Mouse (Mus musculus) ES-Bruce4 (cell line): ENCODE results near the gene Akap8l. TPM values are rescaled to one million over a fixed set of nuclear protein-coding genes. Genes with fewer than 3 reads are reported as not detected.

Source experiments
- H3K27ac ChIP-seq: 2 replicates; pipeline ENCODE4 v1.5.1; 2012; ENCODE audit warnings: low read length, inconsistent platforms; ENCODE audit not compliant: insufficient read depth
- H3K27me3 ChIP-seq: 2 replicates; pipeline ENCODE4 v1.6.1; 2012; ENCODE audit warnings: mild to moderate bottlenecking, low read length, inconsistent platforms; ENCODE audit not compliant: control insufficient read depth, poor library complexity, insufficient read depth, severe bottlenecking
- H3K36me3 ChIP-seq: 2 replicates; pipeline ENCODE4 v1.6.1; 2012; ENCODE audit warnings: inconsistent platforms, mild to moderate bottlenecking, low read length, moderate library complexity; ENCODE audit not compliant: control insufficient read depth, poor library complexity, insufficient read depth, severe bottlenecking
- H3K4me1 ChIP-seq: one replicate; pipeline ENCODE4 v1.8.1; 2011; ENCODE audit warnings: low read length; ENCODE audit not compliant: control insufficient read depth, insufficient read depth
- H3K4me3 ChIP-seq: 2 replicates; pipeline ENCODE4 v1.5.1; 2011; ENCODE audit warnings: low read depth, mild to moderate bottlenecking, low read length
- H3K9ac ChIP-seq: 2 replicates; pipeline ENCODE4 v1.6.1; 2012; ENCODE audit warnings: low read depth, mild to moderate bottlenecking, inconsistent platforms; ENCODE audit not compliant: poor library complexity, severe bottlenecking
- H3K9me3 ChIP-seq: replicated peaks from 2 replicates; pipeline ENCODE4 v1.6.1; 2012; ENCODE audit warnings: mild to moderate bottlenecking, low read length, inconsistent platforms; ENCODE audit not compliant: control insufficient read depth, poor library complexity, insufficient read depth, severe bottlenecking
- CTCF ChIP-seq: IDR thresholded peaks from one replicate; pipeline ENCODE4 v1.8.1; 2011; ENCODE audit warnings: low read depth, low read length
- EP300 ChIP-seq: IDR thresholded peaks from 2 replicates; pipeline ENCODE4 v1.6.1; 2011; ENCODE audit warnings: low read depth, low read length; ENCODE audit not compliant: insufficient read depth
- POLR2A ChIP-seq: IDR thresholded peaks from one replicate; pipeline ENCODE4 v1.8.1; 2011; ENCODE audit warnings: low read length; ENCODE audit not compliant: insufficient read depth
- polyA plus RNA-seq: library from polyadenylated mRNA; stranded (reverse); fragments of >200 nt; gene quantifications from 2 replicates; pipeline ENCODE4 v1.2.4, GENCODE M21; 2011; ENCODE audit warnings: low read depth; ENCODE audit not compliant: missing spikeins, insufficient read depth, insufficient read length

Akap8l gene
- polyA plus RNA-seq, 1 experiment = 67.7 TPM

- TF ChIP-seq EP300 = 0 out of 2 replicates have a peak, but pooled peaks have one; percentile 39
- peak; percentile 18 for TF ChIP-seq POLR2A
- no peak for TF ChIP-seq CTCF
- peak overlapping the region; percentile 66 for H3K4me3 ChIP-seq
- H3K36me3 ChIP-seq = peaks cover 23% of the 10 kb centered on the region
- H3K9me3 ChIP-seq = no peaks in the 10 kb centered on the region
- peak overlapping the region; percentile 53 for H3K9ac ChIP-seq
- H3K27ac ChIP-seq = peak overlapping the region; percentile 70
- H3K27me3 ChIP-seq = no peaks in the 10 kb centered on the region
- H3K4me1 ChIP-seq = no peaks in the 10 kb centered on the region
Measured at GRCm38 (mm10) chr17:32321390-32321734, 29.0 kb downstream of the Akap8l start.

GRCm38 (mm10) chr17:32320597-32321389 is 29.6 kb downstream of the Akap8l start, which contains the start of gene Akap8:
TSS of gene Akap8 (minus strand) at chr17:32321238.
- Histone ChIP-seq H3K4me1 (no peaks in the 10 kb centered on the region), H3K9ac (peak within 1 kb of the TSS; percentile 79), H3K36me3 (peaks cover 24% of the 10 kb centered on the region), H3K4me3 (peak within 1 kb of the TSS; percentile 88), H3K27ac (peak within 1 kb of the TSS; percentile 70), H3K27me3 (no peaks in the 10 kb centered on the region), H3K9me3 (no peaks in the 10 kb centered on the region)
- no peak for TF ChIP-seq CTCF
- TF ChIP-seq POLR2A = peak; percentile 82

DNA sequence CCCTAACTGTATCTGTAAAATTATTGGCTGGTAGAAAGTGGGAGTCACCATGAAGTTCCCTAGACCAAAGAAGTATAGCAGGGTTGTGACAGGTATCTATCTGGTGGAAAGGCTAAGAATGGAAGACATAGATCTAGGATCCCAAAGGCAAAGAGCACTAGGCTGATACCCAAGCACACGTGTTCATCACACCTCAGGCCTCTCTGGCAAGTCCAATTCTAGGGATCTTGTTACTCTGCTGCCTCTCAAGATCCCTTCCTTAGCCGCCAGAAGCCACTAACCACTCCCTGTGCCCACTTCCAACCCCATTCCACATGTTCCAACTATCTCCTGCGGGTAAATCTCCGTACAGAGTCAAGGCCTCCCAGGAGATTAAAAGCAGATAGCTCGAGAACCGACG is 30.5 kb downstream of the Akap8l start:
- H3K27me3 ChIP-seq = no peaks in the 10 kb centered on the region
- no peak for TF ChIP-seq POLR2A
- TF ChIP-seq EP300 = no peak
- no peak for TF ChIP-seq CTCF
- H3K4me1 ChIP-seq = no peaks in the 10 kb centered on the region
- H3K4me3 ChIP-seq = peak overlapping the region; percentile 88
- no peaks in the 10 kb centered on the region for H3K9me3 ChIP-seq
- peak overlapping the region; percentile 25; the same call in 1 of the 2 replicates for H3K27ac ChIP-seq
- peaks cover 31% of the 10 kb centered on the region for H3K36me3 ChIP-seq
- H3K9ac ChIP-seq = peak overlapping the region; percentile 79

- H3K27me3 ChIP-seq = no peaks in the 10 kb centered on the region
- no peaks in the 10 kb centered on the region for H3K4me1 ChIP-seq
- H3K9me3 ChIP-seq = no peaks in the 10 kb centered on the region
- H3K27ac ChIP-seq = no peak overlapping the region
- no peak overlapping the region for H3K4me3 ChIP-seq
- no peak overlapping the region for H3K9ac ChIP-seq
- peaks cover 49% of the 10 kb centered on the region for H3K36me3 ChIP-seq
- TF ChIP-seq POLR2A (no peak), CTCF (no peak), EP300 (no peak)
Measured at GRCm38 (mm10) chr17:32317708-32318107, 32.7 kb downstream of the Akap8l start.

DNA sequence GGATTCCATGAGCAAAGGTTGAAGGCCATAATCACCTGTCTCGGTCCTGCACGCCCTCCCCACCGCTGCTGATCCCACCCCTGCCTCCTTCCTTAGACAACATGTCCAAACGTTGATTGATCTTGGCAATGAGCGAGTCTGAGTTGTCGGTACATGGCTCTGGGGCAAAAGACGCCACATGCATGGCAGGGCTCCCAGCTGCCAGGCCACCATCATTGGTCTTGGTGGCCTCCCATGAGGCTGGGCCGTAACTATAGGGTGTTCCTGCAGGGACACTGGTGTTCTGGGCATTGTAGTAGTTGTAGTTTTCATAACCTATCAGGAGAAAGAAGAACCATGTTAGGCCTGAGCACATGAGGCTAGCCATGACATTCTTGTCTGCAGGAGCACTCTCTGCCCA is 33.4 kb downstream of the Akap8l start:
- Histone ChIP-seq H3K36me3 (peaks cover 56% of the 10 kb centered on the region), H3K4me1 (no peaks in the 10 kb centered on the region), H3K4me3 (no peak overlapping the region), H3K9ac (no peak overlapping the region), H3K9me3 (no peaks in the 10 kb centered on the region), H3K27ac (no peak overlapping the region), H3K27me3 (no peaks in the 10 kb centered on the region)
- TF ChIP-seq POLR2A = no peak
- no peak for TF ChIP-seq EP300
- TF ChIP-seq CTCF = no peak

GRCm38 (mm10) chr17:32315560-32315959 is 34.8 kb downstream of the Akap8l start:
- Histone ChIP-seq H3K4me3 (no peak overlapping the region), H3K9ac (no peak overlapping the region), H3K4me1 (no peaks in the 10 kb centered on the region), H3K9me3 (no peaks in the 10 kb centered on the region), H3K36me3 (peaks cover 71% of the 10 kb centered on the region), H3K27me3 (no peaks in the 10 kb centered on the region), H3K27ac (no peak overlapping the region)
- TF ChIP-seq EP300 (no peak), CTCF (no peak), POLR2A (no peak)
